Mouse (Mus musculus) forebrain, embryonic 14.5 days (tissue): Measurements from ENCODE around the gene Il9r. TPM values are rescaled to one million over a fixed set of nuclear protein-coding genes. Genes with fewer than 3 reads are reported as not detected.
"Not testable (repeated sequence)": the region's sequence is repeated elsewhere in the genome, so short reads cannot be mapped to it uniquely, and the experiment has no call there.

ENCODE experiments used
- ATAC-seq: fragments of 200-750 bp; cut with Nextera tagmentation; 2 replicates; pipeline ENCODE4 v1.8.0; 2017; ENCODE audit warnings: mild to moderate bottlenecking, moderate library complexity
- DNase-seq: peaks from one replicate; pipeline ENCODE4 v3.0.0-alpha.2; 2015; ENCODE audit warnings: low spot score
- H3K27ac ChIP-seq: fragments of 300-500 bp; sonication (generic); 2 replicates; pipeline ENCODE4 v1.5.1; 2014; ENCODE audit warnings: low read depth, mild to moderate bottlenecking, control low read depth, low read length, moderate library complexity
- H3K27me3 ChIP-seq: fragments of 300-500 bp; sonication (generic); replicated peaks from 2 replicates; pipeline ENCODE4 v1.6.1; 2014; ENCODE audit warnings: low read length, control low read depth, mixed read lengths; ENCODE audit not compliant: control insufficient read depth, insufficient read depth
- H3K36me3 ChIP-seq: fragments of 300-500 bp; sonication (generic); 2 replicates; pipeline ENCODE4 v1.6.1; 2014; ENCODE audit warnings: low read length, control low read depth; ENCODE audit not compliant: control insufficient read depth, insufficient read depth
- H3K4me1 ChIP-seq: fragments of 300-500 bp; sonication (generic); 2 replicates; pipeline ENCODE4 v1.6.1; 2014; ENCODE audit warnings: antibody characterized with exemption, low read length, control low read depth; ENCODE audit not compliant: control insufficient read depth, insufficient read depth
- H3K4me2 ChIP-seq: fragments of 300-500 bp; sonication (generic); 2 replicates; pipeline ENCODE4 v1.6.1; 2014; ENCODE audit warnings: mild to moderate bottlenecking, control low read depth, low read length
- H3K4me3 ChIP-seq: fragments of 300-500 bp; sonication (generic); 2 replicates; pipeline ENCODE4 v1.5.1; 2014; ENCODE audit warnings: low read depth, low read length, control low read depth
- H3K9ac ChIP-seq: fragments of 300-500 bp; sonication (generic); 2 replicates; pipeline ENCODE4 v1.6.1; 2014; ENCODE audit warnings: mild to moderate bottlenecking, low read length, control low read depth, moderate library complexity
- H3K9me3 ChIP-seq: fragments of 300-500 bp; sonication (generic); replicated peaks from 2 replicates; pipeline ENCODE4 v1.6.1; 2016; ENCODE audit warnings: low read length, control low read depth, mixed read lengths; ENCODE audit not compliant: control insufficient read depth
- WGBS: fragments of 180-500 bp; shearing (Covaris S2); extraction: QIAGEN DNeasy Blood & Tissue Kit; methylation state at CpG from one replicate; pipeline ENCODE4 v1.1.7; 2014; 5-methylcytosine and 5-hydroxymethylcytosine counted together
- polyA plus RNA-seq: library from polyadenylated mRNA; unstranded; fragments of >200 nt; fragmentation: Nextera tagmentation; extraction: Ambion mirVana; gene quantifications from 2 replicates; pipeline ENCODE4 v1.2.1, GENCODE M21; 2014

The Il9r gene
- polyA plus RNA-seq, 1 experiment from 2014 or later = not detected

DNA sequence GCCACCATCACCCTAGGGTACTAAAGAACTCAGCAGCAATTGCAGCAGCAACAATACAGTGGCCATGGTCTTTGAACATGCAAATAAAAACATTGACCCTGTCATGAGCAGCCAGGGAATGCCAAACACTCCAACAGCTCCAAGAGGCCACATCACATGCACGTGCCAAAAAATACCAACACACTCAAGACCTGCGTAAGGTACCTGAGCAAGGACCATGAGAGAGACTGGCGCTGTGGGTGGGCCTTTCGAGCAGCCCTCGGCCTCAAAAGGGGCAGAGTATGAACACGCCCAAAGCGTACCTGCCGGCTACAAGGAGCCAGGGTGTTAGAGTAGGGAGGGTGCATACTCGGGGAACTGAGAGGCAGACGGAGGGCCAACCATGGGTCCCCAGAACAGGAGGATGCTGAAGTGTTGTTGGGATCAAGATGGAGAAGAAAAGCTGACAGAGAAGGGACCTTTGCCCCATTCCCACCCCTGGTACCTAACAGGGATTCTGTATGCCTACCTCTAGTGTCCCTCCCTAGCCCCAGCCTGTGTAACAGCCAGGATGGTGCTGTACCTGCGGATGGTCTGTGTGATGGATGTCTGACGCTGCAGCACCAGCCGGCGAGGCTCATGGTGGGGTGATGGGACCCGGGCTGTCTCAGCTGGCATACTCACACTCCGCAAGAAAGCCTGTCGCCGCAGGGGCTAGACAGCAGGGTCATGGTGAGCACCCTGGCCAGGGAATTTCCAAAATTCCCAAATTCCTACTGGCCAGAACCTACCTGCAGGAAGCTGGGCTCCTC is 15.5 kb upstream of the Il9r start:
- WGBS = 93% methylated on average over 18 of the region's 18 CpGs
- no peak overlapping the region for H3K27ac ChIP-seq
- no peak overlapping the region for H3K9ac ChIP-seq
- no peak overlapping the region for H3K4me3 ChIP-seq
- no peaks in the 10 kb centered on the region for H3K4me1 ChIP-seq
- no peak for ATAC-seq
- H3K27me3 ChIP-seq = no peaks in the 10 kb centered on the region
- H3K4me2 ChIP-seq = no peak overlapping the region
- no peaks in the 10 kb centered on the region for H3K9me3 ChIP-seq
- peaks cover 2% of the 10 kb centered on the region for H3K36me3 ChIP-seq
- DNase-seq = no peak

DNA sequence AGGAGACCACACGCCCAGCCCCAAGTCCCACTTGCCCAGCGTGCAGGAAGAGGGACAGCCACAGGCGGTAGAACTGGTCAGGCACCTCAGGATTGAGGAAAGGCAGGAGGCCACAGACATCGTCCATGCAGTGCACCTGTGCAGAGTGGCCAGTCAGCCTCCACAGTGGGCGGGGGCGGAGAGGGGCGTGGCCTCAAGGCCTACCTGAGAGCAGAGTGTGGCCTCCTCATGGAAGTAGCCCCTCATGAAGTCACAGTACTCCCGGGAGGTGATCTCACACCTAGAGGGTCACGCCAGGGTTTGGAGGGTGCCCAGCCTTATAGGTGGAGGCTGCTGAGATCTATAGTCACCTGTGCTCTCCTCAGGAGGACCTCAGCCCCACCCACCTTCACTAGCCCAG is 10.5 kb upstream of the Il9r start:
- H3K4me1 ChIP-seq = peaks cover 6% of the 10 kb centered on the region
- no peak overlapping the region for H3K9ac ChIP-seq
- no peaks in the 10 kb centered on the region for H3K9me3 ChIP-seq
- WGBS = 88% methylated on average over 9 of the region's 9 CpGs
- DNase-seq (no peak), ATAC-seq (no peak)
- H3K4me2 ChIP-seq = no peak overlapping the region
- H3K27me3 ChIP-seq = no peaks in the 10 kb centered on the region
- H3K4me3 ChIP-seq = no peak overlapping the region
- H3K36me3 ChIP-seq = peaks cover 25% of the 10 kb centered on the region
- no peak overlapping the region for H3K27ac ChIP-seq

GRCm38 (mm10) chr11:32205058-32205873 is 5.2 kb upstream of the Il9r start, which contains the start of gene Snrnp25:
Gene Snrnp25, plus strand, starts transcription at chr11:32205415.
- Histone ChIP-seq H3K4me2 (peak within 1 kb of the TSS; percentile 81), H3K27ac (peak within 1 kb of the TSS; percentile 48; the same call in 1 of the 2 replicates), H3K4me1 (peaks cover 11% of the 10 kb centered on the region), H3K27me3 (no peaks in the 10 kb centered on the region), H3K9ac (peak within 1 kb of the TSS; percentile 80), H3K36me3 (peaks cover 20% of the 10 kb centered on the region), H3K9me3 (no peaks in the 10 kb centered on the region), H3K4me3 (peak within 1 kb of the TSS; percentile 60)
- under 1% methylated on average over 52 of the region's 52 CpGs for WGBS
- ATAC-seq (peak; percentile 100), DNase-seq (peak; percentile 99)

DNA sequence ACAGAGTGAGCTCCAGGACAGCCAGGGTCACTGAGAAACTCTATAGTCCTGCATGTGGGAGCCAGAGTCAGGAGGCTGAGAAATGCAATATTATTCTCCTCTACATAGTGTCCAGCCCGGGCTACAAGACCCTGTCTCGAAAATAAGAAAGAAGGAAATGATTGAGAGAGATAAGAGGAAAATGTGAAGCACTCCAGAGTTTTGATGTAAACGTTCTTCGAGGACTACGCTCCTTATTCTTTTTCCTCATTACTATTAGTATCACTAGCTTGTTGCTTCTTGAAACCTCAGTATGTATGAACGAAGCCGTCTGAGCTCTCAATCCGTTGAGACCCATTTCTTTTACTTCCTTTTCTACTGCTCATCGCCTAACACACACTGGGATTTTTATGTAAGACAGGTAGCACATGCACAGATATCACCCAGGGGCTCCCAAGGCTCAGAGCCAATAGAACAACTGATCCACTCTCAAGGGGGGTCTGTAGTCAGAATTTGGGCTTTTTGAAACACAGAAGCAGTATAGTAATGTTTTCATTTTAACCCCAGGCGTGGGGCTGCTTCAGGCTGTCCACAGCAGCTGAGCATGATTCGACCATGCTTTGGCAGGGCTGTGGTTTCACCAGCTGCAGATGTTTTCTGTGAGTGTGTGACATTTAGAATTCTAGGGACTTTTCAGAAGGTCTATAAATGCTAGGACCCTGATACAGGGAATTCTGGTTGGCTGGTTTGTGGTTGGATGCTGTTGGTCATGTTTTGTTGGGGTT is 2.0 kb upstream of the Il9r start:
- Histone ChIP-seq H3K27me3 (no peaks in the 10 kb centered on the region), H3K9me3 (no peaks in the 10 kb centered on the region), H3K27ac (no peak overlapping the region), H3K36me3 (no peaks in the 10 kb centered on the region), H3K4me2 (no peak overlapping the region), H3K4me3 (no peak overlapping the region), H3K9ac (no peak overlapping the region), H3K4me1 (peaks cover 11% of the 10 kb centered on the region)
- 83% methylated on average over 11 of the region's 11 CpGs for WGBS
- no peak for ATAC-seq
- DNase-seq = no peak

DNA sequence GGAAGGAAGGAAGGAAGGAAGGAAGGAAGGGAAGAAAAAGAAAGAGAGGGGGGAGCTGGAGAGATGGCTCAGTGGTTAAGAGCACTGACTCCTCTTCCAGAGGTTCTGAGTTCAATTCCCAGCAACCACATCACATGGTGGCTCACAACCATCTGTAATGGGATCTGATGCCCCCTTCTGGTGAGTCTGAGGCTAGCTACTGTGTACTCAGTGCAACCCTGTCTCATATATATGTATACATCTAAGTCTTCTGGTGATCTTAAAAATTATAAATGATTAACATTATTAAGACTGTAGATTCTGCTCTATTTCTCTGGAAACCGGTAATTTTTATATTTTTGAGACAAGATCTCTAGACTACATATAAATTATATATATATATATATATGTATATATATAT is 913 bp upstream of the Il9r start:
- H3K4me3 ChIP-seq, H3K4me1 ChIP-seq, H3K4me2 ChIP-seq, H3K9me3 ChIP-seq, H3K9ac ChIP-seq, H3K27me3 ChIP-seq, ATAC-seq, DNase-seq, H3K36me3 ChIP-seq, H3K27ac ChIP-seq: not testable (repeated sequence)
- WGBS = 83% methylated on average over 1 of the region's 1 CpGs

DNA sequence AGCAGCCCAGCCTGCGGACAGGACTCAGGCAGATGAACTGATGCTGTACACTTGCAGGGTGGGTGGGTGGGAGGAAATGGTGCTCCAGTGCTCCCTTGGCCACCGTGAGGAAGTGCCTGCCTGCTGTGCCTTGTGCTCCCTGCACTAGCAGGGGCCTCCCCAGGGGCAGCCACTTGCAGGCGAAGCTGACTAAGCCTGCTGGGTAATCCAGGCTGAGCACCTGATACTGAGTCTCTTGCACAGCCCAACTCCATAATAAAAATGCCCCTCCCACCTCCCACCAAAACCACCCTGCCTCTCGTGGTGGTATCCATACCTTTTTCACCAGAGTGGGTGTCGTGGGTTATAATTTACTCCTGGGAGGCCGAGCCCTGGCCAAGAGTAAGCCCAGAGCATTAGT is 849 bp downstream of the Il9r start:
- Histone ChIP-seq H3K9me3 (no peaks in the 10 kb centered on the region), H3K27me3 (no peaks in the 10 kb centered on the region), H3K4me2 (no peak overlapping the region), H3K36me3 (no peaks in the 10 kb centered on the region), H3K9ac (no peak overlapping the region), H3K4me1 (no peaks in the 10 kb centered on the region), H3K4me3 (no peak overlapping the region), H3K27ac (no peak overlapping the region)
- ATAC-seq (no peak), DNase-seq (no peak)
- 35% methylated on average over 6 of the region's 6 CpGs for WGBS

DNA sequence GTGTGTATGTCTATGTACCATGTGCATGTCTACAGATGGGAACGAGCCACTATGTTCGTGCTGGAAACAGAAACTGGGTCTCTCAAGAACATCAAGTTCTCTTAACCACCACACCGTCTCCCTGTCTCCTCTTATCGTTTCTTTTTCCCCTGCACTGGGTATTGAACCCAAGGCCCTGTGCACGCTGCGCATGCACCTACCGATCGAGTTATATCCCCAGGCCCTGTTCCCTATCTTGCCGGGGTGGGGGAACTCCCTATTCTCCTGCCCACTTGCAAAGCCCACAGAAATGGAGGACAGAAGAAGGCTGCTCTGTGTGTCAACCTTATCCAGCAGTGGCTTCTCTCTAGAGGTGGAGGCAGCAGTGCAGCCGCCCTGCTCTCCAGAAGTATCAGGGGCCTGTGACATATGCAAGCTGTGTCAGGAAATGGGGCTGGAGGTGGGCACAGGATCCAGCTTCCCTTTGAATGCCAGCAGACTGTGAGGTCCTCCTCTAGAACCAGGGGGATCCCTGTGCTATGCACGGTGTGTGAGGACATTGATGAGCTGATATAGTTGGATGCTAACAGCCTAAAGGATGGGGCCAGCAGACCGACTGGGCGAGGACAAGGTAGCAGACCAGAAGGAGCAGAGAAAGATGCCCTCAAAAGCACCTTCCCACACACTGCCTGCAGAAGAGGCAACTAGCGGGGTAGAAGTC is 1.7 kb downstream of the Il9r start:
- WGBS = 74% methylated on average over 14 of the region's 14 CpGs

DNA sequence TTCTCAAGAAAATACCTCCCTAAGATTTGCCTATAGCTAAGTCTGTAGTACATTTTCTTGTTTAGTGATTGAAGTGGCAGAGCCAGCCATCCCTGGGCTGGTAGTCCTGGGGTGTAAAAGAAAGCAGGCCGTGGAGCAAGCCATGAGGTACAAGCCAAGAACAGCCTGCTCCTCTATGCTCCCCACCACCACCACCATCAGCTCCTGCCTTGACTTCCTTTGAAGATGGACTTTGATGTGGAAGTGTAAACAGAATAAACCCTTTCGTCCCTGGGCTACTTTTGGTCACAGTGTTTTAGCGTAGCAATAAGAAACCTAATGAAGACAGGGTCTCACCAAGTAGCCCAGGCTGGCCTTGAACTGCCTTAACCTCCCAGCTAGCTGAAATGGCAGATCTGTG is 2.3 kb downstream of the Il9r start:
- DNase-seq = no peak
- no peak for ATAC-seq
- 83% methylated on average over 3 of the region's 3 CpGs for WGBS
- no peaks in the 10 kb centered on the region for H3K4me1 ChIP-seq
- no peaks in the 10 kb centered on the region for H3K9me3 ChIP-seq
- no peak overlapping the region for H3K9ac ChIP-seq
- no peak overlapping the region for H3K4me3 ChIP-seq
- H3K27ac ChIP-seq = no peak overlapping the region
- no peak overlapping the region for H3K4me2 ChIP-seq
- H3K27me3 ChIP-seq = no peaks in the 10 kb centered on the region
- no peaks in the 10 kb centered on the region for H3K36me3 ChIP-seq

More for the DNA sequence above, 1.7 kb downstream of the Il9r start:
- no peak overlapping the region for H3K4me3 ChIP-seq
- no peak overlapping the region for H3K27ac ChIP-seq
- H3K27me3 ChIP-seq = no peaks in the 10 kb centered on the region
- no peak for ATAC-seq
- no peaks in the 10 kb centered on the region for H3K36me3 ChIP-seq
- H3K4me1 ChIP-seq = no peaks in the 10 kb centered on the region
- no peak for DNase-seq
- no peak overlapping the region for H3K9ac ChIP-seq
- H3K9me3 ChIP-seq = no peaks in the 10 kb centered on the region
- no peak overlapping the region for H3K4me2 ChIP-seq
